Mouse (Mus musculus): ENCODE data around the gene Zfp644.

Gene Zfp644

GRCm38 (mm10) chr5:106660867-106661266 lies 36.2 kb downstream of the Zfp644 start:
- no peak for DNase-seq

GRCm38 (mm10) chr5:106652790-106653328 lies 44.2 kb downstream of the Zfp644 start:
- no peak for DNase-seq

- no peak for DNase-seq
Measured at GRCm38 (mm10) chr5:106652220-106652753, 44.8 kb downstream of the Zfp644 start.

GRCm38 (mm10) chr5:106649995-106650394 lies 47.1 kb downstream of the Zfp644 start:
- DNase-seq, result no peak

GRCm38 (mm10) chr5:106649441-106649840 lies 47.6 kb downstream of the Zfp644 start:
- DNase-seq, result no peak

- DNase-seq, result no peak
Measured at GRCm38 (mm10) chr5:106643434-106643833, 53.7 kb downstream of the Zfp644 start.

- DNase-seq, result no peak
Measured at GRCm38 (mm10) chr5:106641876-106642275, 55.2 kb downstream of the Zfp644 start.

- no peak for DNase-seq
Measured at GRCm38 (mm10) chr5:106640235-106640809, 56.8 kb downstream of the Zfp644 start.

- DNase-seq, result no peak
Measured at GRCm38 (mm10) chr5:106639627-106640026, 57.5 kb downstream of the Zfp644 start.

- no peak for DNase-seq
Measured at GRCm38 (mm10) chr5:106636423-106636946, 60.6 kb downstream of the Zfp644 start.

GRCm38 (mm10) chr5:106628369-106629149 lies 68.5 kb downstream of the Zfp644 start:
- peak in 1 of 2 experiments; percentile 12 for DNase-seq

GRCm38 (mm10) chr5:106623337-106623736 lies 73.8 kb downstream of the Zfp644 start:
- DNase-seq, result no peak

- no peak for DNase-seq
Measured at GRCm38 (mm10) chr5:106622193-106622592, 74.9 kb downstream of the Zfp644 start.

GRCm38 (mm10) chr5:106620446-106620845 lies 76.6 kb downstream of the Zfp644 start:
- no peak for DNase-seq

- DNase-seq, result no peak
Measured at GRCm38 (mm10) chr5:106615006-106615405, 82.1 kb downstream of the Zfp644 start.

- no peak for DNase-seq
Measured at GRCm38 (mm10) chr5:106614570-106614969, 82.5 kb downstream of the Zfp644 start.

- DNase-seq, result no peak
Measured at GRCm38 (mm10) chr5:106612151-106612550, 84.9 kb downstream of the Zfp644 start.

- DNase-seq, result no peak
Measured at GRCm38 (mm10) chr5:106608798-106609197, 88.3 kb downstream of the Zfp644 start, which contains the start of gene Gm17304. TSS of gene Gm17304 (plus strand) at chr5:106609098.

- no peak for DNase-seq
Measured at GRCm38 (mm10) chr5:106607081-106607480, 90.0 kb downstream of the Zfp644 start.

GRCm38 (mm10) chr5:106605096-106605495 lies 92.0 kb downstream of the Zfp644 start:
- DNase-seq, result no peak

GRCm38 (mm10) chr5:106604381-106604780 lies 92.7 kb downstream of the Zfp644 start:
- no peak for DNase-seq

GRCm38 (mm10) chr5:106599482-106599881 lies 97.6 kb downstream of the Zfp644 start:
- no peak for DNase-seq

- DNase-seq, result no peak
Measured at GRCm38 (mm10) chr5:106597472-106597871, 99.6 kb downstream of the Zfp644 start.

GRCm38 (mm10) chr5:106594388-106594787 lies 102.7 kb downstream of the Zfp644 start:
- DNase-seq, result no peak
